Comparison of ENCODE assay signal across 18 mouse cellular contexts in genomic region chr5:113218617-113219235, GRCm38 (mm10). TPM values are rescaled to one million over a fixed set of nuclear protein-coding genes. Genes with fewer than 3 reads are reported as not detected.
DNase-seq lines count a peak whose midpoint lies in the region; ATAC-seq and TF ChIP-seq lines count a peak whose summit lies in the region.
"Had no signal": no experiment of that assay in that cellular context is flagged by ENCODE, and none has a peak within 500 bp of the region (broad histone marks: within the 10 kb centered on the region; RNA-seq: fewer than 3 reads in every experiment).

No protein-coding gene starts in this region.

- H3K27ac ChIP-seq in heart, adult 2 months: peak overlapping the region; percentile 82
- H3K27ac ChIP-seq in liver, embryonic 11.5 days (ENCODE audit: low read depth, low read length): no peak overlapping the region; the same call in 1 of the 2 replicates
- H3K27ac ChIP-seq in stomach, postnatal 0 days (replicated peaks): peak overlapping the region; percentile 81
- H3K27ac ChIP-seq in forebrain, embryonic 11.5 days (ENCODE audit: low read depth, low read length): no peak overlapping the region
- H3K27ac ChIP-seq: embryonic facial prominence, embryonic 15.5 days; limb, embryonic 10.5 days; midbrain, embryonic 10.5 days had no signal

- H3K27me3 ChIP-seq in heart, adult 2 months (ENCODE audit: control insufficient read depth, insufficient read depth, low read length): no peaks in the 10 kb centered on the region
- peaks cover 16% of the 10 kb centered on the region for H3K27me3 ChIP-seq in liver, embryonic 11.5 days (replicated peaks; ENCODE audit: control insufficient read depth, insufficient read depth, low read length)
- H3K27me3 ChIP-seq in stomach, postnatal 0 days (ENCODE audit: control insufficient read depth, insufficient read depth, low read length): no peaks in the 10 kb centered on the region
- no peaks in the 10 kb centered on the region for H3K27me3 ChIP-seq in forebrain, embryonic 11.5 days (ENCODE audit: control insufficient read depth, insufficient read depth, low read length)

- no peaks in the 10 kb centered on the region for H3K9me3 ChIP-seq in liver, embryonic 11.5 days (ENCODE audit: control insufficient read depth, low read length)
- no peaks in the 10 kb centered on the region for H3K9me3 ChIP-seq in stomach, postnatal 0 days (ENCODE audit: control insufficient read depth, low read length)
- H3K9me3 ChIP-seq in forebrain, embryonic 11.5 days (ENCODE audit: control insufficient read depth, low read length): no peaks in the 10 kb centered on the region
- H3K9me3 ChIP-seq: embryonic facial prominence, embryonic 15.5 days; limb, embryonic 10.5 days; midbrain, embryonic 10.5 days had no signal

- no peak for TF ChIP-seq POLR2A in heart, adult 2 months (IDR thresholded peaks at IDR 0.05; ENCODE audit: insufficient read depth, low read depth, low read length)

- peak overlapping the region; percentile 27 for H3K9ac ChIP-seq in heart, adult 2 months (ENCODE audit: low read depth, low read length)
- no peak overlapping the region for H3K9ac ChIP-seq in liver, embryonic 11.5 days (ENCODE audit: low read depth, low read length)
- peak overlapping the region; percentile 35; the same call in 1 of the 2 replicates for H3K9ac ChIP-seq in stomach, postnatal 0 days (ENCODE audit: low read length)
- H3K9ac ChIP-seq in forebrain, embryonic 11.5 days (ENCODE audit: low read length): no peak overlapping the region
- H3K9ac ChIP-seq: embryonic facial prominence, embryonic 15.5 days had no signal

- WGBS in heart, adult 2 months: 46% methylated on average over 17 of the region's 17 CpGs
- WGBS in liver, embryonic 11.5 days: 60% methylated on average over 17 of the region's 17 CpGs
- WGBS in large intestine, adult 2 months: 22% methylated on average over 17 of the region's 17 CpGs
- 47% methylated on average over 17 of the region's 17 CpGs for WGBS in stomach, postnatal 0 days
- WGBS in forebrain, embryonic 11.5 days: 84% methylated on average over 17 of the region's 17 CpGs

- H3K36me3 ChIP-seq in heart, adult 2 months (ENCODE audit: control insufficient read depth, insufficient read depth, low read length): no peaks in the 10 kb centered on the region
- H3K36me3 ChIP-seq in liver, embryonic 11.5 days (ENCODE audit: control insufficient read depth, insufficient read depth, low read length): no peaks in the 10 kb centered on the region
- no peaks in the 10 kb centered on the region for H3K36me3 ChIP-seq in stomach, postnatal 0 days (ENCODE audit: control insufficient read depth, insufficient read depth, low read length)
- H3K36me3 ChIP-seq in forebrain, embryonic 11.5 days (ENCODE audit: control insufficient read depth, insufficient read depth, low read length): no peaks in the 10 kb centered on the region
- H3K36me3 ChIP-seq: embryonic facial prominence, embryonic 15.5 days; limb, embryonic 10.5 days; midbrain, embryonic 10.5 days had no signal

- DNase-seq in heart, adult 2 months: peak in 1 of 2 experiments; percentile 46
- no peak for DNase-seq in heart, postnatal 14 days
- DNase-seq in liver, embryonic 11.5 days (ENCODE audit: low spot score): no peak
- DNase-seq in liver: no peak
- peak; percentile 77 for DNase-seq in large intestine, adult 2 months (ENCODE audit: low read depth, low spot score)
- peak; percentile 62 for DNase-seq in stomach, postnatal 0 days (ENCODE audit: low spot score)
- DNase-seq in forebrain, embryonic 11.5 days (ENCODE audit: low spot score): no peak
- no peak for DNase-seq in layer of hippocampus, adult 8-10 months (ENCODE audit: low spot score in 2 of 2)
- DNase-seq: cerebellum, adult 2 months; heart, postnatal 4 days; lung, postnatal 10 days had no signal

- peaks cover 25% of the 10 kb centered on the region for H3K4me1 ChIP-seq in heart, adult 2 months (ENCODE audit: control insufficient read depth, insufficient read depth, low read length)
- H3K4me1 ChIP-seq in liver, embryonic 11.5 days (replicated peaks; ENCODE audit: control insufficient read depth, insufficient read depth, low read length): peaks cover 14% of the 10 kb centered on the region
- H3K4me1 ChIP-seq in stomach, postnatal 0 days (replicated peaks; ENCODE audit: control insufficient read depth, insufficient read depth): 0 out of 2 replicates have a peak, but pooled peaks cover 3% of the 10 kb centered on the region
- H3K4me1 ChIP-seq in forebrain, embryonic 11.5 days (replicated peaks; ENCODE audit: control insufficient read depth, insufficient read depth, low read length): peaks cover 4% of the 10 kb centered on the region

- no peak for TF ChIP-seq EP300 in heart, adult 2 months (IDR thresholded peaks at IDR 0.05; ENCODE audit: insufficient read depth, low read depth, low read length)
- no peak for TF ChIP-seq EP300 in stomach, postnatal 0 days (optimal IDR thresholded peaks at IDR 0.05)

- H3K79me2 ChIP-seq in heart, adult 2 months (replicated peaks; ENCODE audit: control insufficient read depth, insufficient read depth, low read length): no peaks in the 10 kb centered on the region

- no peak for ATAC-seq in liver, embryonic 11.5 days (replicated peaks; ENCODE audit: low FRiP score)
- ATAC-seq in stomach, postnatal 0 days (ENCODE audit: low FRiP score, low TSS enrichment): no peak
- no peak for ATAC-seq in forebrain, embryonic 11.5 days (replicated peaks; ENCODE audit: low FRiP score)
- ATAC-seq: forebrain, embryonic 14.5 days had no signal

- peak overlapping the region; percentile 12; the same call in 1 of the 2 replicates for H3K4me3 ChIP-seq in heart, adult 2 months
- no peak overlapping the region for H3K4me3 ChIP-seq in liver, embryonic 11.5 days (ENCODE audit: low read depth, low read length)
- H3K4me3 ChIP-seq in stomach, postnatal 0 days (ENCODE audit: low read depth, low read length): peak overlapping the region; percentile 17
- H3K4me3 ChIP-seq in forebrain, embryonic 11.5 days (ENCODE audit: low read depth, low read length): no peak overlapping the region
- H3K4me3 ChIP-seq: embryonic facial prominence, embryonic 15.5 days; limb, embryonic 10.5 days; midbrain, embryonic 10.5 days had no signal

- TF ChIP-seq CTCF in heart, adult 2 months (IDR thresholded peaks at IDR 0.05): no peak
- TF ChIP-seq CTCF in stomach, postnatal 0 days (IDR thresholded peaks at IDR 0.05; ENCODE audit: low read depth): no peak

- peak overlapping the region; percentile 33 for H3K4me2 ChIP-seq in liver, embryonic 11.5 days
- peak overlapping the region; percentile 41 for H3K4me2 ChIP-seq in stomach, postnatal 0 days (replicated peaks; ENCODE audit: low read depth)
- no peak overlapping the region for H3K4me2 ChIP-seq in forebrain, embryonic 11.5 days (ENCODE audit: low read depth, low read length, severe bottlenecking)
- H3K4me2 ChIP-seq: embryonic facial prominence, embryonic 15.5 days had no signal

- intact Hi-C loops in heart, adult 2 months (cut with DNase I): loop anchor here (1.0 kb wide), 1 partner anchor 9 kb away; no protein-coding TSS in a partner anchor
- intact Hi-C loops in heart, postnatal 14 days (cut with DNase I): no loop called here

RNA-seq across cellular contexts. Expression of gene 2900026A02Rik, which starts 2.3 kb away (rescaled TPM):
- 10 to 100 TPM; 19.2 to 21.4 TPM for total RNA-seq in heart, adult 2 months (2021)
- polyA plus RNA-seq in heart, adult 2 months (2012; rRNA removed): 18.0 and 24.5 TPM in 2 replicates
- total RNA-seq in heart, postnatal 14 days (2021): 10 to 100 TPM; 33.9 to 35.3 TPM
- polyA plus RNA-seq in liver, embryonic 11.5 days (2014; fragmentation: Nextera tagmentation; extraction: Ambion mirVana): 1.8 and 2.2 TPM in 2 replicates
- polyA plus RNA-seq in large intestine, adult 2 months (2012; rRNA removed): 45.7 and 51.7 TPM in 2 replicates
- 5.3 and 6.2 TPM in 2 replicates for polyA plus RNA-seq in stomach, postnatal 0 days (2015; fragmentation: Nextera tagmentation; extraction: Ambion mirVana)
- 2.2 and 3.4 TPM in 2 replicates for polyA plus RNA-seq in forebrain, embryonic 11.5 days (2014; fragmentation: Nextera tagmentation; extraction: Ambion mirVana)
- total RNA-seq in layer of hippocampus, adult 8-10 months (2022): 10 to 100 TPM; 56.0 to 66.0 (median 61.1) TPM

RNA-seq across cellular contexts. Expression of gene Tmem211, which starts 8.0 kb away (rescaled TPM):
- not detected for total RNA-seq in heart, adult 2 months (2021)
- polyA plus RNA-seq in heart, adult 2 months (2012; rRNA removed): not detected in 2 replicates
- total RNA-seq in heart, postnatal 14 days (2021): not detected
- 0.09 TPM in 1 of 2 replicates, not detected in the other for polyA plus RNA-seq in liver, embryonic 11.5 days (2014; fragmentation: Nextera tagmentation; extraction: Ambion mirVana)
- not detected in 2 replicates for polyA plus RNA-seq in large intestine, adult 2 months (2012; rRNA removed)
- polyA plus RNA-seq in stomach, postnatal 0 days (2015; fragmentation: Nextera tagmentation; extraction: Ambion mirVana): 0.46 and 0.59 TPM in 2 replicates
- polyA plus RNA-seq in forebrain, embryonic 11.5 days (2014; fragmentation: Nextera tagmentation; extraction: Ambion mirVana): 0.20 TPM in 1 of 2 replicates, not detected in the other
- total RNA-seq in layer of hippocampus, adult 8-10 months (2022): not detected
- total RNA-seq: gastrocnemius, adult 8-10 months; heart, postnatal 4 days; layer of hippocampus, postnatal 14 days had no signal
- polyA plus RNA-seq: cortical plate, adult 2 months; forebrain, embryonic 14.5 days; limb, embryonic 10.5 days; midbrain, embryonic 10.5 days had no signal

Comparison
In these comparisons a context has a peak if more than half of its experiments do, and no peak if none do; other contexts are left out.
1. DNase-seq: peak in large intestine, adult 2 months (single experiment) and stomach, postnatal 0 days (single experiment); none in heart, postnatal 14 days (0 of 2), liver, embryonic 11.5 days (single experiment), liver (single experiment), forebrain, embryonic 11.5 days (single experiment) and layer of hippocampus, adult 8-10 months (0 of 2).
2. H3K27ac ChIP-seq: peak in heart, adult 2 months (single experiment) and stomach, postnatal 0 days (single experiment); none in liver, embryonic 11.5 days (single experiment) and forebrain, embryonic 11.5 days (single experiment).
3. H3K4me3 ChIP-seq: peak in heart, adult 2 months (single experiment) and stomach, postnatal 0 days (single experiment); none in liver, embryonic 11.5 days (single experiment) and forebrain, embryonic 11.5 days (single experiment).
4. H3K9ac ChIP-seq: peak in heart, adult 2 months (single experiment) and stomach, postnatal 0 days (single experiment); none in liver, embryonic 11.5 days (single experiment) and forebrain, embryonic 11.5 days (single experiment).